Mouse (Mus musculus) G1E (cell line): Measurements from ENCODE around the gene Dab2.

ENCODE experiments used
- CTCF ChIP-seq: IDR thresholded peaks from 2 replicates; pipeline ENCODE4 v1.5.1; 2012; ENCODE audit warnings: low read depth, low read length, inconsistent platforms, mixed read lengths
- GATA1 ChIP-seq: IDR thresholded peaks from 2 replicates; pipeline ENCODE4 v1.6.1; 2012; ENCODE audit warnings: borderline replicate concordance, low read length, inconsistent platforms, mixed read lengths
- GATA2 ChIP-seq: IDR thresholded peaks from 2 replicates; pipeline ENCODE4 v1.6.1; 2012; ENCODE audit warnings: low read depth, low read length, inconsistent platforms, borderline replicate concordance
- POLR2AphosphoS5 ChIP-seq: IDR thresholded peaks from 2 replicates; pipeline ENCODE4 v1.6.1; 2012; ENCODE audit warnings: low read depth, low read length, inconsistent platforms; ENCODE audit not compliant: insufficient replicate concordance

DNA sequence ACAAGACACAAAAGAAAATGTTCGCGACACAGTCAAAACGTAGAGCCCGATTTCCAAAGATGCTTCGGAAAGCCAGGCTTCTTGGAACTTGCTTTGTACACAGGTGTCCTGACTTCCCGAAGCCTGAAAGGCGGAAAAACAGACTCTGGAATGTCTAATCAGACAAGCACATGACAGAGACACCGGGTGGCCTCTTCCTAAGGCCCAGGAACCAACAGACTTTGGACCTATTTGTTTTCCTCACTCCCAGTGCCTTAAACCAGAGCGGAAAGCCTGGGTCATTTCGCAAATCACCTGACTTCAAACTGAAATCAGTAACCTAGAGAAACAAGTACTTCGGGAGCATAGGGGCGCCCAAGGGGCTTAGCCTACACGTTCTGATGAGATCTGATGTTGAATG is 75.4 kb downstream of the Dab2 start:
- TF ChIP-seq CTCF, result no peak
- no peak for TF ChIP-seq GATA1
- TF ChIP-seq GATA2, result no peak
- no peak for TF ChIP-seq POLR2AphosphoS5
